Mouse (Mus musculus) A20 (cell line): ENCODE results near the gene Ppp3ca.

Experiments
- DNase-seq: peaks from one replicate; pipeline ENCODE4 v3.0.0-alpha.2; 2011; ENCODE audit warnings: low read depth, low spot score

Ppp3ca gene

DNA sequence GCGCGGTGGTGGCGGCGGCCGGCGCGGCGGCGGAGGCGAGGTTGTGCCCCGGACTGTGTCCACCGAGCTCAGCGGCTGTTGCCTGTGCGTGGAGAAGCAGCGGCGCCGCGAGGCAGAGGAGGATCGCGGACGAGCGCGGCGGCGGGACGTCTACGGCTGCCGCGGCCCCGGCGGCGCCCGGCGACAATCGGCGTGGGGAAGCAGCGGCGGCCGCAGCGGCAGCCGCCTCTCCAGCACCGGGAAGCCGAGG lies at the start of gene Ppp3ca:
Gene Ppp3ca (plus strand): TSS at position 15 of the 250 bp plus-strand sequence.
- DNase-seq: no peak

DNA sequence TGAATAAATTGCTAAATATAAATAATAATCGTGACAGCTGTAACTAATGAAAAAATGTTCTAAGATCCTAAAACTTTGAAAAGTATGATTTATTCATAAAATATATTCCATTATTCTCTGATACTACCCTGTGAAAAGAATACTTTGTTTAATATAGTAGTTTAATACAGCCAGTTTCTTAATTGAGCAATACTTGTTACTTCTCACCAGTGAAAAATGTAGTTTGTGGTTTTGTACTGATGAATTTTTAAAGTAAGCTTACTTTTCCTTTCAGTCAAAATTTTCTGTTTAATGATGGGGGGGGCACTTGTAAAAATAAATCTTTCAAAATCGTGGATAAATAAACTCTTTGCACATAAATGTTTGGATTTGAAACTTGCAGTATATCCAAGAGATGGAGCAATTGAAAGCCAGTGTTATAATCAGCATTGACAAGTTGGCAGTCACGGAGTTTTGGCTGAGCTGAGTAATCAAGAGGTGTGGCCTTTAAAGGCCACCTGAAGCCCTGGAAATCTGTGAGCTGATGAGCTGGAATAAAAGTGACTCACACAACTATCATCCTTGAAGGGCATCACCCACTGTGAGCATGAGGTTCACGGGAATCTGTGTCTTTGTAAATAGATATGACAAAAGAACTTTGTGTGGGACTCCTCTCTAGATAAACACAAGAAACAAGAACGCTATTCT lies 29.2 kb upstream of the Ppp3ca start:
- no peak for DNase-seq

DNA sequence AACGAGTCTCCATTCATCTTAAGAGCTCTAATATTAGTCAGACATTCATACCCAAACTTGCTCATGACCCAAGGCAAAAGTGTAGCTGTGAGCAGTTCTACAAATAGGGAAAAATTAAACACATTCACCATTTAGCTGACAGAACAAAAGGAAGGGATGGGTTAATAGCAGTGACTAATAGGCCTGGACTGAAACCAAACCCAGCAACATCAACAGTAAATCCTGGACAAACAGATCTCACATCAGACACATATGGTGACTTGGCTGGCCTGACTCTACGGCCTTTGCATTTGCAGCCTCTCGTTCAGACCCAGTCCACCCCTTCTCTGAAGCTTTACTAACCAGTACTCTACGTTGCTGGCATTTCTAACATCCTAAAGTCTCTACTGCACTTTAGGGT lies 19.0 kb upstream of the Ppp3ca start:
- no peak for DNase-seq

DNA sequence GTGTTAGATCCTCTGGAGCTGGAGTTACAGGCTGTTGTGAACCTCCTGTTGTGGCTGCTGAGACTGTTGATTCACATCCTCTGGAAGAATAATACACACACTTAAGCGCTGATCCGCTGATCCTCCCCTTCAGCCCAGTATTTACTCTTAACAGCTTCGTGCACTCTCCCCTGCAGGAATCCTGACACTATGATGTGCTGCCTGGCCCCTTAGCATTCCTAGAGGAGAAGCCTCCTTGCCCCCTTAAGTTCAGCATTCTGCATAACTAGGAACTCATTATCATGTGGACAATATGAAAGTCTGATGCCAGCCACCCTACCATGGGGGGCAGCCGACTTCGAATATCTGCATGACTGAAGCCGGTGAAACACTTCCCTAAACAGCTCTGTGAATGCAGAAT lies 18.4 kb upstream of the Ppp3ca start:
- DNase-seq: no peak

DNA sequence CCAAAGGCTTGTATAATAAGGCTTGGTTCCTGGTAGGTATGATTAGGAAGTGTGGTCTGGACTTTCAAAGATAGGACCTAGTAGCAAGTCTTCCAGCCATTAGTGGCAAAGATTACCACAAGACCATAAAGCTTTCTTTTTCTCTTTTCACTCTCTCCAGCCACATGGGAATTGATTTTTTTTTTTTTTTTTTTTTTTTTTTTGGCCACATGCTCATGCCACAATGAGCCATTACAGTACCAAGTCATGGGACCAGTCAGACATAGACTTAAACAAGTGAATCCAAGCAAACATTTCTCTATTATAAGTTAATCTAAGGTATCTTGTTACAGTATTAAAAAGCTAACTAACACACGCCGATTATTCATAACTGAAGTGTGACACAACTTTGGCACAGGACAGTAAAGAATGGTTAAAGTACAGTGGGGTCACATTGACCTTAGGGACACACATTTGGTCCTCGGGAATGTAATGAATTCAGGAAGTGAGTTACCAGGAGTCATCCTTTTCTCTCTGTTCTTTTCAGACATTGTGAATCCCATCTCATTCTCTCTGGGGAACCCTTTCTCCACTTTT lies 13.4 kb upstream of the Ppp3ca start:
- DNase-seq: no peak

DNA sequence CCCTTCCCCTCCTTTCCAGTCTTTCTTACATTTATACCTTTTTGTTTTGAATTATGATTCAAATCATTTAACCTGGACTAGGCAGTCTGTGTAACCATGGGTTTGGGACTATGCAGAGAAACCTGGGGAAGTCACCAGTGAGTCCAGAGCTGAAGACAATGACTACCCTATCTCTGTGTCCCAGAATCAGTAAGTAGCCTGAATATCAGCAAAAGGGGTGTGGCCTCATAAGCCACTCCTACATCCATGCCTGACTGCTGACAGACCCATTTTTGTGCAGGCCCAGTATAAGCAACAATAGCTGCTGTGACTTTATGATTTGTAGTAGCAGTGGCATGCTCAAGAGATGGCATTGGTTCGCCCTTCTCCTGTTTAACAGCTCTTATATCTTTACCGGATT lies 11.2 kb upstream of the Ppp3ca start:
- no peak for DNase-seq

DNA sequence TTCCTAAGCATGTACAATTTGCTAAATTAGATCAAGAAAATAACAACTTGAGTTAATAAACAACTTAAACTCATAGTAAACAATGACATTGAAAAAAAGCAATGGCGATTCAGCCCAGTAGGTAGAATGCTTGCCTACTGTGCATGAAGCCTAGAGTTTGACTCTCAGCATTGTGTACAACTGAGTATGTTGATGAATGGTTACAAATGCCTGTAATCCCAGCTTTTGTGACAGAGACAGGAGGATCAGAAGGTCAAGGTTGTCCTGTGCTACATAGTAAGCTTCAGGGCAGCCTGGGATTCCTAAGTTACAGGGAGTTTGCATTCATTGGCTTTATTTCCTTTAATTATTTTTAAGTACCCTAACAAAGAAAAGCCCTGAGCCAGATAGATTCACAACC lies 4.8 kb upstream of the Ppp3ca start:
- DNase-seq: no peak

DNA sequence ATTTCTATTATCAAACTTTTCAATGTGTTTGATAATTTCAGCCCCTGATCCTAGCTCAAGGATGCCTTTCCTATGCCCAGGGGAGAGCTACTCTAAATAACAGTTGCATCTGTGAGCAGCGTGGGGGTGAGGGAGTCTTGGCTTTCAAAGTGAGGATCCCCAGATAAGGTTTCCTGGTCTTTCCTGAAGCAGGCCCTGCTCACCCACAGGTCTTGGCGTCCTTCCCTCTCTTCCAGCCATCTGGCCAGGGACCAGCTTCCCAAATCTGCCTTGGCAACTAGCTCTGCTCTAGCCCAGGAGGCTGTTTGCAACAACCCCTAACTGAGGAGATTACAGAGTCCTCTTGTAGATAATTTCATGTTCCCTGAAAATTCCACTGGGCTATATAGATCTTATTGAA lies 1.9 kb upstream of the Ppp3ca start:
- no peak for DNase-seq

DNA sequence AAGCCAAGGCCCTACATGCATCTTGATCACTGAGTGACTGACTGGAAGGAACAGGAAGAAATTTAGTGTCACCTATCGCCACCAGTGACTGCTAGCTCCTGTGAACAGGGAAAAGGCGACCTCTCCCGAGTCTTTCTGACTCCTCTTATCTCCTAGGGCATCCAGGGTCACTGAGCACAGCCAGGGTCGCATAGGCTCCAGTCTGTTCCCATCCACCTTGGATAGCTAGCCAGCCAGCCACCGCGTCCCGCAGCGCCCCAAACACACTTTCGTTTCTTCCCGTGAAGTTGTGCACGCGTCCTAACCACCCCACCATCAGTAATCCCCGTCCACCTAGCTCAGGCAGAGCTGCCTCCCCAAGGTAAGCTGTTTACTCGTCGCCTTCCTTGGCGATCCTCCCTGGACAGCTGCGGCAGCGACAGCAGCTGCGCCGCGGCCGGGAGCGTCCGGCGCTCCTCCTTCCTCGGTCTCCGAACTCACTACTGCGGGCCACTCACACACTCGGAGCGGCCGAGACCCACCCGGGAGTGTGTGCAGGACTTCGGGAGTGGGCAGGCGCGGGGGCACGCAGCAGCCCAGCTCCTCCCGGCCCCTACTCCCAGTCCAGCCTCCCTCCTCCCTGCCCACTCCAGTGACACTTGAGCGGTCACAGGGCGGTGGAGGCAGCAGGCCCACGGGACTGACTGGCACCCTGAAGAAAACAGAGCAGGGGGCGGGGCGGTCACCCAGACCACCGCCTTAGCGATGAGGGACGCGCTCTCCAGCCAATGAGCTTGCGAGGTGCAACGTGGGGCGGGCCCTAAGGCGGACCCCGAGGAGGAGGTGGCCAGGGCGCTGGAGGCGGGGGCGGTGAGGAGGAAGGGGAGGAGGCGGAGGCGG lies 454 bp upstream of the Ppp3ca start:
- peak; percentile 99 for DNase-seq

DNA sequence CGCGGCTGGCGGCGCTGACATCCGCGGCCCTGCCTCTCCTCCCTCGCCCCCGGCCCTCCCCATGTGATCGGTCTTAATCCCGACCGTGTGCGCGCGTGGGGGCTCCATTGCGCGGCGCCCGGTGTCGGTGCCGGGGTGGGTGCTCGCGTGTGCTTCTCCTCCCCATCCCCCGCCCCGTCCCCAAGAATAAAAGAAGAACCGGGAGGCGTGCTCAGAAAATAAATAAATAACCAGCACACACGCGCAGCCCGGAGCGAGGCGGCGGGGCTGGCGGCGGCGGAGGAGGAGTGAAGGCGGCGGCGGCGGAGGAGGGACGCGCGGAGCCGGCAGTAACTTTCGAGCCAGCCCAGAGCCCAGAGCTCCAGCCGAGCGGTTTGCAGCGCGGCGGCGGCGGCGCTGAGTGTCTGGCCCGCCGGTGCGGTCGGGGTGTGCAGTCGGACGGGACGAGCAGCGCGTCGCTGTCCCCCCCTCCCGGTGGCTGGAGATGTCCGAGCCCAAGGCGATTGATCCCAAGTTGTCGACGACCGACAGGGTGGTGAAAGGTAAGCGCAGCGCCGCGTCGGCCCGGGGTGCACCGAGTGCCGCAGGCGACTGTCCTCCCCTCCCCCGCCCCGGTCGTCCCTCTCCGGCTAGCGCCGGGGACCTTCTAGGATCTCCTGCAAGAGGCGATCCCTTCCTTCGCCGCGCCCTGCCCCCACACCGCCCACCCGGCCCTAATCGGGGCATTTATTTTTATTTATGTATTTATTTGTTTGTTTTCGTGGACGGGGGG lies 622 bp downstream of the Ppp3ca start:
- DNase-seq: peak; percentile 87

DNA sequence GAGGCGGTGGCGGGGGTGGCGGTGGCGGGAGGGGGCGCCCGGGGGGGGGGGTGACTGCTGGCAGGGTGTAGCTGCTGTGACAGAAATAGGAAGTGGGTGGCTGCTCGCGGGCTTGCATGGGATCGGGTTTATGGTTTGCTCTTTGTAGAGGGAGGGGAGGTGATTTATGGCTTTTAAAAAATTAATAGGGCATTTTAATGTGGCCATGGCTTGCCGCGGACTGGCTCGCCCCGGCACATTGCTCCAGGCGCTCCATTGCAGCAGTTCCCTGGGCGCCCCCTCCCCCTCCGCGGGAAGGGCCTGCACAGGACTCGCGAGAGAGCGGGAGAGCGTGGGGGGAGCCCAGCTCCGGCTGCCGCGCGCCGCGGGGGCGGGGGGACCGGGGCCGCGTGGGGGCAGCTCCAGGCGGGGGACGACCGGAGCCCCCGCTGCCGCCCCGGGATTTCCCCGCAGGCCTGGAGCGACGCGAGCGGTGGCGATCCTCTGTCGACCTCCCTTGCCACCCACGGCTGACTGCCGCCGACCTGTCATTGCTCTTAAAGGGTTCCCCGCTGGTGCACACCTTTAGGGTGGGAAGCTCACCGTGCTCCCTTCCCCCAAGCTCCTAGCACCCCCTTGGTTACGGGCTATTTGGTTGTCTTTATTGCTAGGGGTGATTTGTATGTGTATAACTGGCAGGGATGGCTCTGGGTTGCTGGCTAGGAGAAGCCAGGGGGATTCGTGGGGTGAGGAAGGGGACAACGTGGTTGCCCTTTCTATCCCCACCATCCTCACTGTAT lies 1.4 kb downstream of the Ppp3ca start:
- peak; percentile 76 for DNase-seq

DNA sequence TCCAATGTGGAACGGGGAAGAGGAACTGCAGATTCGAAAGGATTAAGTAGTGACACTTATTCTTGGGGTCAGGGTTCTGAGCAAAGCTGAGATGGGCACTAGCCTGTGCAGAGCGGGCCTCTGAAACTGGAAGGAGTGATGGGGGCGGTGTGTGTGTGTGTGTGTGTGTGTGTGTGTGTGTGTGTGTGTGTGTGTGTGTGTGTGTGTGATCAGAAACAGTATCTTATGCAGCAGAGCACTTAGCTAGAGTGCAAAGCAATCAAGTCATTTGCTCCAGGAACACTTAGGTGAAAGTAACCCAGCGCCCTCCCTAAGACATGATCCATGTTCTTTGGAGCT lies 2.0 kb downstream of the Ppp3ca start:
- no peak for DNase-seq

DNA sequence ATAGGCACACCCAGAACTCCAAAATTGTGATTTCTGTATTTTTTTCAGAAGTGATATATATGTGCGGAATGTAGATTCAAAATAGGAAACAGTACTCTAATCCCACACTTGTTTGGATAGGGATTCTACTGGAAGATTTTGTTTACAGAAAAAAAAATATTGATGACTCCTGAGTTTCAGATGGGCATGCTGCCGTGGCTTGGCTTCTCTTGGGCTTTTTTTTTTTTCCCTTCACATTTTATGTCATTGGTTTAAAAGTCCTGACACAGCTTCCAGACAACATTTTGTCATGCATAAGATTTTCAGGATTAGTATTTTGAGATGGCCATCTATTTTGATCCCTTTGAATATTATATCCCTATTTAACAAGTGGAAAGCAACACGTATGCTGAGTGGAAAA lies 2.9 kb downstream of the Ppp3ca start:
- no peak for DNase-seq

DNA sequence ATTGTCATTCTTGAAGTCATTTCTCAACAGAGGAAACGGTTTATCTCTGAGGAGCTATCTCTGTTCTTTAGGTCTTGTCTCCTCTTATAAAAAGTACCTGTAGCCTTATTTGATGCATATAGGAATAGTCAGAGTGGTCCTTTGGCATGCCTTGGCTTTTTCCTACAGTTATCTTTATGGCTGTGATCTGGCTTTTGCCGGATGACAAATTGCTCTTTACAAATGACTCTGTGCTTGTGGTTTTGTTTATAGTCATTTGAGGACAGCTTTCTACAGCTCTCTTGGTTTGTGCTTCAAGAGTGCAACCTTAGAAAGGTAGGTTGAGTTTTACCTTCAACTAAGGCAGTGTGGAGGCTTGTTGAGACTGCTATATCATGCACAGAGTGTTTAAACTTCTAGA lies 3.4 kb downstream of the Ppp3ca start:
- no peak for DNase-seq

DNA sequence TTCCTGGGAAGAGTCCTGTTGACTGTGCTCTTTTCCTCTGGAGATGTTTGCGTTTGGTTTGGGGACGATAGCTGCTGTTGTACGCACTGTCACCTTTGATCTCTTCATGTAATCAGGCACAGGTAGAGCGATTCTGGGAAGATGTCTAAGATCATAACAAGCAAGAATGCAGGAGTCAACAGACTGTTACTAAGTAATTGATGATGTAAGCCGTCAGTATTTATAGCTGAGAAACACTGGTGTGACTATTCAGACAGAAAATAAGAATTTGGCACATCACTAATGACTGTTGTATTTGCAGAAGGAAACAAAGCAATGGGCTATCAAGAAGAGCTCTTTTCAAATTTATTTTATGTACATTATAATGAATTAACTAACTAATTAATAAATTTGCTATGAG lies 4.6 kb downstream of the Ppp3ca start:
- DNase-seq: no peak

DNA sequence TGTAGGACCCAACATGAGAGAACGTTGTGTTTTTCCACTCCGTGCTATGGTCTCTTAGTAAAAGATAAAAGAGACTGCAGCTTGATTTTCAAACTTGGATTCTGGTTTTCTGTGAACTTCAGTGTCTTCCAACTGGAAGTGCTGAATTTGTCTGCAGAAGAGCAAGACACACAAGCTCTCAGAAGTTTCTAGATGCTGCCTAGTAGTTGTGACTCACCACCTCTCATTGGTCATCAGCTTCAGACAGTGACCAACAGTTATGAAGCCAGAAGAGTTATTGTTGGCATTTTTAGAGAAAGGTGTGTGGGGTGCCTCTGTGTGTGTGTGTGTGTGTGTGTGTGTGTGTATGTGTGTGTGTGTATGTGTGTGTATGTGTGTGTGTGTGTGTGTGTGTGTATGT lies 7.1 kb downstream of the Ppp3ca start:
- DNase-seq: no peak

DNA sequence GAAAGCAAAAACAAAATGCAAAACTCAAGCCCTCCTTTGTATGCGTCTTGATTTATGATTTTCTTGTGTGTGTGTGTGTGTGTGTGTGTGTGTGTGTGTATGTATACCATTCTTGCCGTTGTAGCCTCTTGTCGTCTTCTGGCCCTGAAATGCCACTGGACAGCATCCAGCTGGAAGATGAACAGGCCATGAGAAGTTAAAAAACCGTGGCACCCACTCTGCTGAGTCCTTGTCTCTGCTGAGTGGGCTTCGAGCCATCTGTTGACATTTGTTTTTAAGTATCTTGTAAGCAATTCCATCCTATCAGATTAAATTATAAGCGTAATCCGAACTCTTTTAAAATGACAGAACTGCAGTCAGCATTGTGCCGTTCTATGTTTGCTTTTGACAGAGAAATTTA lies 8.5 kb downstream of the Ppp3ca start:
- no peak for DNase-seq

DNA sequence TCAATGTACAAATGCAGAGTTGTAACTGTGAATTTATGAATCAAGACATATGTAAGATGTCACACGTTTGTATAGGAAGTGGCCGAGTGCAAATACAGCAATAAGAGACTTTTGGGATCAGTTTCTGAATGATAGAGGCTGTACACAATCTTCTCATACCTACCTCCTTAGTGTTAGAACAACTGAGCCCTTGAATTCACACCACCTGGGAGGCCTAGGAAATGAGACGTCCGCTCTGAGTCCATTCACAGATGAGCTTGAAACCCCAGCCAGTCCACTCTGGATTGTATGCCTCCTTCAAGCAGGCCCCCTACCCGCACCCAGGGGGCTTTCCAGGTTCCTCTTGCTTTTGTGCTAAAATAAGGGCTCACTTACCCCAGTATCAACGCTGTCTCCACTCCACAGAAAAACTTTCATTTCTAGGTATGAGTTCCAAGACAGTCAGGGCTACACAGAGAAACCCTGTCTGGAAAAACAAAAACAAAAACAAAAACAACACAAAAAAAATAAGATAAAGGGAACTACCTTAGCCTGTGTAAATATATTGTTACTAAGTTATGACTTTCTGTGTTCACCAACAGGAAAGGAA lies 10.1 kb downstream of the Ppp3ca start:
- DNase-seq: no peak

DNA sequence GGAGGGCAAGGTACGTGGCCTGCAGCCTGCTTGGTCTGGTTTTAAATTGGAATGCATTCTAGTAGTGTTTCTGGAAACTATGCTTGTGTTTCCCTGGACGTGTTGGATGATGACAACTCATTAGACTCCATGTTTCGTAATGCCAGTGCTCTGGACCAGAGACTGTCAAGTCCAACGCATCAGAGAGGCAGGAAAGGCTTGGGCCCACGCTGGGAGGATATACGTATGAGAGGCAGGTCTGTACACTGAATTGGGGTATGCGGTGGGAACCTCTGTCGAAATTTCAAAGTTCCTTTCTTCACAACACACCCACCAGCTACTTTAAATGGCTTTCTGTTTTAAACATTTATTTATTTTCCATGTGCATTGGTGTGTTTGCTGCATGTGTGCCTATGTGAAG lies 12.3 kb downstream of the Ppp3ca start:
- DNase-seq: no peak

DNA sequence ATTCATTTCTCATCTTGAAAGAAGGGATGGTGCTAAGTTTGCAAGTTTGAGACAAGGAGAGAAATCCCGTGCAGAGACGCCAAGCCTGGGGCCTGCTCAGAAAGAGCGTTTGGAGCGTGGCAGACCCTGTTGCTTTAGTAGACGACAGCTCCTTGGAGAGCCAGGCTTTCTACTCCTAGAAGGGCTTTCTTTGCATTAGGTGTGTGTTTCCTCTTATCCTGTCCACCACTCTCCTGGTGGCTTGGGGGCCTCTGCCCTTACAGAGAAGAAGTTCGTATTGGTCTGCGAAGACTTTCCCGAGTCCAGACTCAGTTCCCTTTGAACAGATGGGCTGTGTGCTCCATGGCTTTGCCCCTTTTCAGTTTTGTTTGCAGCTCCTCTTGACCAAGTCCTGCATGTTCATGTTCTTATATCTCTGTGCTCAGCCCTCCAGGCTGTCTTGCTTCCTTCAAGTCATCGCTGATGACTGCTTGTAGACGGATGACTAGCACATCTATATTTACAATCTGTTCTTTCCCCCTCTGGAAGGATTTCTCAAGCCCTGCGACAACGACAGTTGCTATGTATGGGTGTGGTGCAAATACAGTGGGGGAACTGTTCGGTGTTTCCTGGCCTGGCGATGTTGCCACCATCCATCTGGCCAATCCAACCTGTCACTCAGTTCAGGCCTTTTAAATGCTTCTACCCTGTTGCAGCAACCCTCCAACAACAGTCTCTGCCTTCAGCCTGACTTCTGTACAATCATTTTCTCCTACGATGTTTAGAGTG lies 14.5 kb downstream of the Ppp3ca start:
- no peak for DNase-seq

DNA sequence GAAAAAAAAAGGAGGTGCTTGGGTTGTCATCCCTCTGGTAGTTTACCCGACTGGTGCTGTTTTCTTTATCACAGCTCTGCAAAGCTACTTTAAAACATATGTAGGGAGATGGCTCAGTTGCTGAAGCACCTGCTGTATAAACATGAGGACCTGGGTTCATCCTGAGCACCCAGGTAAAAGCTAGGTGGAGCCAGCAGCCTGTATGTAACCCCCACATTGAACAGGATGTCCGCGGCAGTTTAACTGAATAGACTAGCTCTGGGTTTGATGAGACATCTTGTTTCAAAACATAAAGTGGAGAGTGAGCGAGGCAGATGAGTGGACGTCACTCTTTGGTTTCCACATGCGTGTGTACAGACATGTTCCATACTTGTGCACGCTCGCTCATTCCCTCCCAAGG lies 16.5 kb downstream of the Ppp3ca start:
- peak; percentile 32 for DNase-seq
